Mouse (Mus musculus) spleen, adult 2 months (tissue): Measurements from ENCODE around the gene Lrig2. TPM values are rescaled to one million over a fixed set of nuclear protein-coding genes. Genes with fewer than 3 reads are reported as not detected.

ENCODE experiments used
- DNase-seq, 2 experiments: peaks; one replicate each; pipeline versions ENCODE4 v3.0.0 to v3.0.0-alpha.2; 2012 to 2021; ENCODE audit warnings: low spot score in 2 of 2, low read depth in 1 of 2
- H3K27ac ChIP-seq: fragments of 200-500 bp; 2 replicates; pipeline ENCODE4 v1.5.1; 2012; ENCODE audit warnings: low read length, inconsistent platforms; ENCODE audit not compliant: insufficient read depth
- H3K27me3 ChIP-seq: fragments of 200-500 bp; 2 replicates; pipeline ENCODE4 v1.6.1; 2012; ENCODE audit warnings: mild to moderate bottlenecking, moderate library complexity, low read length, inconsistent platforms; ENCODE audit not compliant: control insufficient read depth, insufficient read depth
- H3K36me3 ChIP-seq: fragments of 200-500 bp; 2 replicates; pipeline ENCODE4 v1.6.1; 2012; ENCODE audit warnings: mild to moderate bottlenecking, low read length, inconsistent platforms; ENCODE audit not compliant: control insufficient read depth, insufficient read depth
- H3K4me1 ChIP-seq: fragments of 200-500 bp; 2 replicates; pipeline ENCODE4 v1.6.1; 2011; ENCODE audit warnings: inconsistent platforms; ENCODE audit not compliant: control insufficient read depth, insufficient read depth, insufficient read length
- H3K4me3 ChIP-seq: fragments of 200-500 bp; 2 replicates; pipeline ENCODE4 v1.5.1; 2011; ENCODE audit warnings: mild to moderate bottlenecking, inconsistent platforms; ENCODE audit not compliant: insufficient read depth, insufficient read length; ENCODE audit errors: extremely low read depth
- CTCF ChIP-seq: fragments of 200-500 bp; IDR thresholded peaks from 2 replicates; pipeline ENCODE4 v1.5.1; 2011; ENCODE audit warnings: mild to moderate bottlenecking, inconsistent platforms; ENCODE audit not compliant: insufficient read depth, insufficient read length, insufficient replicate concordance; ENCODE audit errors: extremely low read depth
- POLR2A ChIP-seq: fragments of 200-500 bp; IDR thresholded peaks from 2 replicates; pipeline ENCODE4 v1.6.1; 2011; ENCODE audit warnings: low read depth, low read length, inconsistent platforms
- WGBS: fragments of 180-500 bp; shearing (Covaris S2); methylation state at CpG from one replicate; pipeline ENCODE4 v1.1.7; 2018; 5-methylcytosine and 5-hydroxymethylcytosine counted together
- polyA plus RNA-seq: library from polyadenylated mRNA; depleted of rRNA; stranded (reverse); fragments of >200 nt; gene quantifications from 2 replicates; pipeline ENCODE4 v1.2.3, GENCODE M21; 2012

Gene Lrig2
- polyA plus RNA-seq, 1 experiment, result 6.0 TPM

- WGBS, result 80% methylated on average over 7 of the region's 7 CpGs
- no peaks in the 10 kb centered on the region for H3K27me3 ChIP-seq
Observed at GRCm38 (mm10) chr3:104420929-104421328, 90.8 kb downstream of the Lrig2 start.

GRCm38 (mm10) chr3:104419990-104420389, 91.7 kb downstream of the Lrig2 start:
- H3K4me3 ChIP-seq, result no peak overlapping the region
- no peak for TF ChIP-seq POLR2A
- no peak overlapping the region for H3K27ac ChIP-seq
- WGBS, result 79% methylated on average over 4 of the region's 4 CpGs
- H3K36me3 ChIP-seq, result no peaks in the 10 kb centered on the region
- H3K27me3 ChIP-seq, result no peaks in the 10 kb centered on the region
- H3K4me1 ChIP-seq, result no peaks in the 10 kb centered on the region
- DNase-seq, result no peak

More at GRCm38 (mm10) chr3:104420929-104421328, 90.8 kb downstream of the Lrig2 start:
- TF ChIP-seq CTCF (no peak), POLR2A (no peak)
- no peak overlapping the region for H3K4me3 ChIP-seq
- no peaks in the 10 kb centered on the region for H3K4me1 ChIP-seq
- DNase-seq, result no peak
- H3K36me3 ChIP-seq, result no peaks in the 10 kb centered on the region
- no peak overlapping the region for H3K27ac ChIP-seq

- 86% methylated on average over 5 of the region's 5 CpGs for WGBS
- no peaks in the 10 kb centered on the region for H3K27me3 ChIP-seq
- no peaks in the 10 kb centered on the region for H3K36me3 ChIP-seq
- no peaks in the 10 kb centered on the region for H3K4me1 ChIP-seq
- no peak for DNase-seq
- H3K27ac ChIP-seq, result no peak overlapping the region
- no peak overlapping the region for H3K4me3 ChIP-seq
- TF ChIP-seq POLR2A (no peak), CTCF (no peak)
Observed at GRCm38 (mm10) chr3:104416806-104417205, 94.9 kb downstream of the Lrig2 start.

DNA sequence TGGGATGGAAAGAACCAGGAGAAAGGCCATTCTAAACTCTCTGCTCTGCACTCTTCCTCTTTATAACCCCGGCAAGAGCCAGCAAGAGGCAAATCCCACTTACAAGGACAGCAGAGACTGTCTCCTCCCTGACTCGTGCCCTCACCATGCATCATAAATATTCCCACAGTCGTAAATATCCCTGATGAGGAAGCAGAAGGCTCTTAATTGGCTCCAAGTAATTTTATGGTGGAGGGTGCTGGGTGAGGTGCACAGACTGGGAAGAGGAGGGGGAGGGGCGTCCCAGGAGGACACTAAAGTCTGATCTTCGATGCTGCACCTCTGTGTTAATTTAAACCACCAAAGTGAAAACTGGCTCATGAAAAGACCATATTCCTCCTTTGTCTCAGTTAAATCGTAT, 99.2 kb downstream of the Lrig2 start:
- Histone ChIP-seq H3K4me1 (no peaks in the 10 kb centered on the region), H3K27ac (no peak overlapping the region), H3K36me3 (no peaks in the 10 kb centered on the region), H3K27me3 (no peaks in the 10 kb centered on the region), H3K4me3 (no peak overlapping the region)
- DNase-seq, result no peak
- no peak for TF ChIP-seq POLR2A
- TF ChIP-seq CTCF, result no peak
- WGBS, result 85% methylated on average over 6 of the region's 6 CpGs

DNA sequence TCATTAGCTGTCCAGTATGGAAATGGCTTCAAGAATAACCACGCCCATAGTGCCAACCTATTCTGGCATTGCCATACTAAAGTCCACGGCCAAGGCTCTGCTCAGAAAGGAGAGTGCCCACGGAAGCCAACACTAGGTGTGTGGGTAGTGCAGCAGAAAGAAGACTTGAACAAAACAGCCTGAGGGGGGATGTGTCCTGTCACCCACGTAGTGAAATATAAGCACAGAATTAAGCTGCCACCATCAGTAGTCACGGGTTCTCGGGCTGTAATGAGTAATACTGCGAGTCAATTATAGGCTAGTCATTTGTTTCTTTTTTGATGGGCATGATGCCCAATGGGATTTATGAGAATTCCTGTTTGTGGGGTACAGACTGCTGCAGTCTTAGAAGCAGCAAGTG, 104.2 kb downstream of the Lrig2 start:
- no peak for DNase-seq
- H3K27ac ChIP-seq, result no peak overlapping the region
- H3K4me1 ChIP-seq, result no peaks in the 10 kb centered on the region; the same call in 1 of the 2 replicates
- 88% methylated on average over 7 of the region's 7 CpGs for WGBS
- TF ChIP-seq CTCF (no peak), POLR2A (no peak)
- H3K4me3 ChIP-seq, result no peak overlapping the region
- no peaks in the 10 kb centered on the region for H3K36me3 ChIP-seq
- H3K27me3 ChIP-seq, result no peaks in the 10 kb centered on the region

- no peak overlapping the region for H3K4me3 ChIP-seq
- H3K27ac ChIP-seq, result no peak overlapping the region
- 47% methylated on average over 4 of the region's 4 CpGs for WGBS
- no peaks in the 10 kb centered on the region; the same call in 1 of the 2 replicates for H3K4me1 ChIP-seq
- H3K27me3 ChIP-seq, result no peaks in the 10 kb centered on the region
- TF ChIP-seq POLR2A (no peak), CTCF (no peak)
- no peaks in the 10 kb centered on the region for H3K36me3 ChIP-seq
- DNase-seq, result no peak
Observed at GRCm38 (mm10) chr3:104403582-104403981, 108.1 kb downstream of the Lrig2 start.

DNA sequence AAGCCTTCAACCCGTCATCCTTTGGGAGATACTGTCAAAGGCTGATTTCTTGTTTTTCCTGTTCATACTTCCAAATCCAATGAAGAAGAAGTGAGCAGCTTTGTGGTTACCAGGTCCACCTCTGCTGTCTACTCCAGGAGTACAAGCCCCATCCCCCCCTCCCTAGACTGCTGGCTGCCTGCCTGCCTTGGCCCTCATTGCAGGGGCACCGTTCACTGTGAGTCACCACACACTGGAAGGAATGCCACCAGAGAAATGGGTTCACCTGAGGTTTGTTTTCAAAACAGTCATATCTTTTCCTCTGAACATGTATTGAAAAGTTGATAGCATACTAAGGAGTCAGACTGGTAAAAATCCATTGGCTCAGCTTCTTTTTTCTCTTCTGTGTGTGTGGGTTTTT, 110.5 kb downstream of the Lrig2 start:
- Histone ChIP-seq H3K36me3 (no peaks in the 10 kb centered on the region), H3K27me3 (no peaks in the 10 kb centered on the region), H3K4me3 (no peak overlapping the region), H3K4me1 (no peaks in the 10 kb centered on the region; the same call in 1 of the 2 replicates), H3K27ac (no peak overlapping the region)
- no peak for DNase-seq
- TF ChIP-seq CTCF, result no peak
- WGBS, result 59% methylated on average over 2 of the region's 2 CpGs
